Mouse (Mus musculus): ENCODE measurements around the gene Ccdc88a.

Gene Ccdc88a

DNA sequence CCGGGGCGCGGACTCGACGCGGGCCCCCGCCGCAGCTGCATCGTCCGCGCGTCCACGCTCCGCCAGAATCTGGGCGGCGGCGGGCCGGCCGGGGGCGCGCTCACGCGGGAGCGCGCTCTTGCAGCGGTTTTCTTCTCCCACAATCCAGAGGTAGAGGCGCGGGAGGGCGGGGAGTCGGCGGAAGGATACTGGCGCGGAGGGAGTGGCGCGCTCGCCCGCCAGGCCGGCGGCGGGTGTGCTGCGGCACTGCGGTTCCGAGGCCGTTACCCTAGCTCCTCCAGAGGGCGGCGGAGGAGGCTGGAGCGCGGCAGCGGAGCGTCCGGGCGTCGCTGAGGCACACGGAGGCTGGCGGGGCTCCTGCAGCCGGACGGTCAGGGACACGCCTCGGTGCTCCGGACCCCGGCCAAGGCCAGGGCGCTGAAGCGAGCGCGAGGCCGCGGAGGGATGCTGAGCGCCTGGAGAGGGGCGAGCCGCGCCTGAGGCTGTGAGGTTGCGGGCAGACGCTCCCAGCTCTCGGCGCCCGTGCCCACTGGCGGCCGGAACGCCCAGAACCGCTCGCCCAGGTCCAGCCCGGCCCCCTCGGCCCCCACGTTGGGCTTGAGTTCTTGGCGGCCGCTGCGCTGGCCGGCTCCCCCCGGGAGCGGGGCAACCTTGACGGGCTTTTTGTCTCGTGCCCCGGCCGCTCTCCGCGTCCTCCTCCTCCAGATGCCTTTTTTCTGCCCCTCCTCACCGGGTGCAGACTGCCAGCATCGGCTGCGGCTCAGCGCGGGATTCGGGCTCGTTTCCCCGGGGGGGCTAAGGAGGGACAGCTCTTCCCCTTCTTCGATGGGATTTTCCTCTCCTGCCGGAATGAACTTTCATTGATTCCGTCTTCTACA, at the start of gene Ccdc88a:
TSS of gene Ccdc88a (plus strand) at position 263 of the 878 bp plus-strand sequence.
- DNase-seq, result peak; percentile 97

DNA sequence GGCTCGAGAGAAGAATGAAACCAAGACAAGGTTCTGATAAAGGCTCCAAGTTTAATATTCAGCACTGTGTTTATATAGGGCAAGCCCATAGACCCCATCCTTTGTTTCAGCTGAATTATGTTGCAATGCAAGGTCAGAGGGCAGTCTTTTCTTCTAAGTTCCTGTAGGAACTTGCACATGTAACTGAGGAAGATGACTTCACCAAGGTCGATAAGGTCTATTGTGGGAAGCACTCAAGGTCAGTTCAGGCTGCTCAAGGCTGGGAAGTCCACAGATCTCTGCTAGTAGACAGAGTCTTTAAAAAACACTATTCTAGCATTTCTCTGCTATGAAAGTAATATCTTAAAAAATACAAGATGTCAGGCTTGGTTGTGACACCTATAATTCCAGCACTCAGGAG, 38.0 kb upstream of the Ccdc88a start:
- DNase-seq, result no peak

DNA sequence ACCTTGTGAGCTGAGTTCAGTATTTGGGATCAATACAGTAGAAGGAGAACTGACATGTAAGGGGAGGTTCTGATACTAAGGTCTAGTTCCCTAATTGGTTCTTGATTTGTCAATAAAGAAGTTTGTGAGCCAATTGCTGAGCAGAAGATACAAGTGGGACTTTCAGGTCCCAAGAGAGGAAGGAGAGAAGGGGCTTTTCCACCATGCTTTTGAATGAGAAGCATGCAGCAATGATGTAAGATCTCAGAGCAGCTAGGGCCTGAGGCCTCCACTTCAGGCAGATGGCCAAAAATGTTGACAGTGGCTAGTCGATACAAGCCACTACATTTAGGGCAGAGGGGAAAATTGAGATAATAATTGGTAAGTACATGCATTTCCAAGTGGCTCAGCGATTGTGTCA, 32.2 kb upstream of the Ccdc88a start:
- no peak for DNase-seq

DNA sequence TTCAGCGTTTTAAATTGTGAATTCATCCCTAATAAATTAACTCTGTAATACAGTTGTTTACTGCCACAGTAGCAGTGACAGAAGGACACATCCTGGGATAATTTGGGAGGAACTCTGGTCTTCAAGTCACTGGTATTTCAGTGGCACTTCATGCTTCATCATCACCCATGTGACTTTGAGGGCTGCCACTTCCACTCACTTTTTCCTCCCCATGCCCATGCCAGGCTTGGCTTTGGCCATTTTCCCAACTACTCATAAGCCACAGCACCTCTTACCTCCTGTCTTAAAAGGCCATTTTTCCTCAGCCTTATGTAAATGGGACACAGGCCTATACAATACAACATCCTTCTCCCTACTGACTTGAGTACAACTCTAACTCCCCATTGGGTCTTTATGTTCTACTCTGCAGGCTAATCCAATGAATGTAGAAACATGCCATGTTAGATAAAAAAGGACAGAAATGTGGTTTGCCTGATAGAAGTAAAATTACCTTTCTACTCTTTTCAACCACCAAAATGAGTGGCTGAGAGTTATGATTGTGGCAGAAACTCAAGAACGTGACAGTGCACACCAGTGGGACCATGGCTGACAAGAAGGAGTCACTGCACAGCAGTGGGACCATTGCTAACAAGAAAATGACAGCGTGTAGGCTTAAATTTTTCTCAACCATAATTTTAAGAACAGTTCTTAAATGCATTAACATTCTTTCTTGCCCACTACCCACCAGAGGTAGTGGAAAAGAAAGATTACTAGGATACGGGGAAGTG, 28.4 kb upstream of the Ccdc88a start:
- no peak for DNase-seq

DNA sequence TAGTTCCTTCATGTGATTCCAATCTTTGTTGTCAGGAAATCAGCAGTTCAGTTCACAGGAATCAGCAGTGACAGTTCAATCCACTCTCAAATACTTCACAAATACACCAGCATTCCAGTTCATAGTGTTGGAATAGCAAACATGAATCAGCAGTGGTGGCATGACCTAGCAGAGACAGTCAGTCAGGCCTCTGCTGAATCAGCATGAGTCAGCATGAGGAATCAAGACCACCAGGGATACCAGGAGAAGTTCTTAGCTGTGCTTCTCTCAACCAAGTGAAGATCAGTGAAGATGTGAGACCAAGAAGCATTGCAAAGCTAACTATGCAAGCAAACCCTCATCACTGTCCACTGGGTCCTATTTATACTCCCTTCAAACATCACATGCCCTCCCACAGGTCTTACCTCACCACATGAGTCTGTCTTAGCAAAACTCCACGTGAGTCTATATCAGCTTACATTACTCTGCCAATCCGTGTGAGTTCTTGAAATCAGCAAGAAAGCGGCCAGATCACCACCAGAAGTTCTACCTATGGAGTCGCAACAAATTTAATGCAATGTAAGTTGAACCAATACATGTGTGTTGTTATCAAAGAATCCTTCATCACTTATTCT, 27.7 kb upstream of the Ccdc88a start:
- no peak for DNase-seq

DNA sequence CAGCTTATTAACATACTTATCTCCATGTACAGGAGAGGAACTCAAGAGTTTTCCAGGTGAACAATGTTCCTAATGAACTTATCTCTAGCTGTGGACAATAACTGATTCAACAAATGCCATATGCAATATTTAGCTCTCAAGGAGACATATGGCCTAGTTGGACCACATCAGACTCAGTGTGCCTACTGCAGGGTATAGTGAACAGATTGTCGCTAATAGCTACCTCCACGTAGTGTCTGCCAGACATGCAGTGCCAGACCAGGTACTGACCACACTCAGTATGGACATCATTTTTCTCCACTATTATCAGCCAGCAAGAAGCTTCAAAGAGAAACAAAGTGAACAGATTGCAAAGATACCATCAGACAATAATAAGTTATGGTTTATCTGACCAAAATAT, 22.6 kb upstream of the Ccdc88a start:
- no peak for DNase-seq

DNA sequence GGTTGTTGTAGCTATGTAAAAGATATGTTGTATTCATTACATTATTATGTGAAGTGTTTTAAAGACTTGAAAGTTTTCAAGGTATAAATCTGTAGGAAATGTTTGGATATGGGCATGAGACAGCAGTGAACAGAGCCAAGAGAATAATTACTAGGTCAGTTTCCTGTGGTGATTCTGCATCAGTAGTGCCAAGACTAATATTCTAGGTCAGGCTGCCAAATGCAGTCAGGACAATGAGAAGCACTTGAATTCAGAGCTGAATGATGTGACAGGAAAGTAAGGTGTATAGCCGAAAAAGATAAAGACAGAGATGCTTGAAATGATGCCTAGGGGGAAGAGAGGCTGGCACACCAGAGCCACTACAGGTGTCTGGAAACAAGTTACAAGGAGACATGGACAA, 21.2 kb upstream of the Ccdc88a start:
- no peak for DNase-seq

DNA sequence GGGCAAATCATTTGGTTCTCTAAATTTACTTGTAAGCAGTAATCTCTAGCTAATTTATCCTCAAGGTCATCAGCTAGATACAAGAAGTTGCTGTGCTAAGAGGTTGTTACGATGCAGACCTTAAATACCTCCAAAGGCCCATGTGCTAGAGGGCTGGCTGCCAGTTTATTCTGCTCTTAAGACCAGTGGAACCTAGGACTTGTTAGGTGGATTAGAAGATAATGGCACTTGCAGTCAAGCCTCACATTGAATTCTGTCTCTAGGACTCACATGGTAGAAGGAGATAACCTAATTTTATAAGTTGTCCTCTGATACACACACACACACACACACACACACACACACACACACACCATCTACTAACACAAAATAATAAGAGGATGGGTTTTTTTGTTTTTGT, 5.3 kb upstream of the Ccdc88a start:
- no peak for DNase-seq

DNA sequence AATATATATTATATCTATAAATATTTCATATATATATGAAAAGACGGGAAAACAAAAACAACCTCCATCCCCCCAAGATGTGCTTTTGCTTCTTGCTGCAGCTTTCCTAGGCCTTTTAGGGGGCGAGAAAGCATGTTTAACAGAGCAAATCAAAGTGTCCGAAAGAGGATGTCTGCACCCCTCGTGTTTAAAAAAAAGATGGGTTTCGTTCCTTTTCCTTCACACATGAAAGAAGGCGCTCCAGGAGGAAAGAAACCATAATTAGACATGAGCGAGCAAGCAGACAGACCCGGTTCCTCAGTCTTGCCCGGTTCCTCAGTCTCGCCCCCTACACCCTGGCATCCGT, 435 bp upstream of the Ccdc88a start:
- DNase-seq, result no peak

DNA sequence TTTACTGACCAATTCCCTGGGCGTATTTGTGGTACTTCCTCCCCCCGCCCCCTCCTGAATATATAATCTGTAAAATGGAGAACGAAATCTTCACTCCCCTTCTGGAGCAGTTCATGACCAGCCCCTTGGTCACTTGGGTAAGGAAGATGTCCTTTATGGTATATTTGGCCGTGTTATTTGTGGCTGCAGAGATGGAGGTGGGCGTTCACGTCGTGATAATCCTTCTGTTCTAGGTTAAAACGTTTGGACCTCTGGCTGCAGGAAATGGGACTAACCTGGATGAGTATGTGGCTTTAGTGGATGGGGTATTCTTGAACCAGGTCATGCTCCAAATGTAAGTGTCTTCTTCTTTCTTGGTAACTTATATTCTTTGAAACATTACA, 807 bp downstream of the Ccdc88a start:
- no peak for DNase-seq

DNA sequence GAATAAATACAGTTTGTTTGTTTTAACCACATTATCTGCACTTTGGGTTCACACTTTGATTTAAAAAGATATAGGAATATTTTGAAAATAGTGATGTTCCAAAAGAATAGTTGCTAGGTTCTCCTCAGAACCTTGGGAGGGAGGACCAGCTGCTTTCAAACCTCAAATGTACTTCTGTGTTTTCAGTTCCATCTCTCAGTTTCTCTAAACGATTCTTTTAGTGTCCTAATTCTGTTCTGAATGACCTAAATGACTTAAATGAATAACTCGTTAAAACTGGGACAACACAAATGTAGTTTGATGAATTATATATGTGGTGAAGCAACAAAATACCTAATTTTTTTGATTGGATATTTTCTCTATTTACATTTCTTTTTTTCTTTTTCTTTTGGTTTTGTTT, 3.2 kb downstream of the Ccdc88a start:
- DNase-seq, result no peak

DNA sequence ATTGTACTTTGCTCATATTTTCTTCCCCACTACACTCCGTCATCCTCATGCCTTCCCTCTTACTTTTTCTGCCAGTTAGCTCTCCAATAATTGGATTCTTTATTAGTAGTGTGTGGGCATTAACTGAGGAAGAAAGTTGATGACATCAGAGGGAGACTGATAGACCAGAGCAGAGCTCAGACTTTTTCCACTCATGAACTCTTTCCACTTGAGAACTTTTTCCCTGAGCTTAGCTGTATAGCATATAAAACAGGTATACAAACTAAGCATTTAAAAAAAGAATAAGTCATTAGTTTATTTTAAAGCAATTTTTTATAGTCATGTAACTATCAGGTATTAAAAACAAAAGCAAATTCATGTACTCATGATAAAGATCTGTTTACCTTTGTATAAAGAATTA, 5.3 kb downstream of the Ccdc88a start:
- DNase-seq, result no peak

DNA sequence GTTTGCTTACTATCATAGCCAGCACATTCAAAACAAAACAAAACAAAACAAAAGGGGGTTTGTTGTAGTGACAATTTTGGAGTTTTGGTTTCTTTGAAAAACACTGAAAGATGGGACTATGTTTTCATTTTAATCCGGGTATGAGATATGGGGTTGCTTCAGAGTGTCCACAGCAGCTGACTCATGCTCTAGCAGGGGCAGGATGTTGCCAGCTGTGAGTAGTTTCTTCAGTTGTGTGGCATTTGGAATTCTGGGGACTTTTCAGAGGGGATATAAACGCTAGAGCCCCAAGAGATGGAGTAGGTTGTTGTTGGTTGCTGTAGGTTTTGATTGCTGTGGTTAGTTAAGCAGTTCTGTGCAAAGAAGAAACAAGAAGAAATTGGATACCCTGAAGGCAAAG, 10.0 kb downstream of the Ccdc88a start:
- DNase-seq, result no peak

DNA sequence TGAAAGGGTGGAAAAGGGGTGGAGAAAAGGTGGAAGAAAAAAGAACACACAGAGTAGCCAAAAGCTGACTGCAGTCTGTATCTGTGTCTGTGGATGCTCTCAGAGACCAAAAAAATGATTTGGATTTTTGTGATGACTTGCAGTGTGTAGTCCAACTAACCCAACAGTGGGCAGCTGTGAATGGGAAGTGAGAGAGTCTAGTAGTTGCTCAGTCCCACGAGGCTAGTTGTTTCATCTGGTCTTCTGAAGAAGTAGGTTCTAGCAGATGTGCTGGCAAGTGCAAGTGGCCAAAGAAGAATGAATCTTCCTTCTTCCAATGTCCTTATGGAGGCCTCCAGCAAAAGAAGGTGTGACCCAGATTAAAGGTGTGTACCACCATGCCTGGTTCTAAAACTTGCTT, 10.5 kb downstream of the Ccdc88a start:
- no peak for DNase-seq

DNA sequence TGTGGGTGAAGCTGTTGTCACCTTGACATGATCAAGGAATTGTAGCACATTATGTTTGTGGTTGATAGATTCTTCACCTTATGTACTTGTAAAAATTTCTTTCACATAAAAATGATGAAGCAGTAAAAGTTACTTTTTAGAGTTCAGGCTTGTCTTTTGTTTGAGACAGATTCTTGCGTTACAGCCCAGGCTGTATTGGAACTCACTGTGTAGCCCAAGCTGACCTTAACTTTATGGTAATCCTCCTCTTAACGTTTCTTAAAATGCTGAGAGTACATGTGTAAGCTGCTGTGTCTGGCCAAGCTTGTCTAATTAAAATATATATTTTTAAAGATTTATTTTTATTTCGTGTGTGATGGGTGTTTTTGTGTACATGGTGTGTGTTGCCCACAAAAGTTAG, 11.2 kb downstream of the Ccdc88a start:
- no peak for DNase-seq

DNA sequence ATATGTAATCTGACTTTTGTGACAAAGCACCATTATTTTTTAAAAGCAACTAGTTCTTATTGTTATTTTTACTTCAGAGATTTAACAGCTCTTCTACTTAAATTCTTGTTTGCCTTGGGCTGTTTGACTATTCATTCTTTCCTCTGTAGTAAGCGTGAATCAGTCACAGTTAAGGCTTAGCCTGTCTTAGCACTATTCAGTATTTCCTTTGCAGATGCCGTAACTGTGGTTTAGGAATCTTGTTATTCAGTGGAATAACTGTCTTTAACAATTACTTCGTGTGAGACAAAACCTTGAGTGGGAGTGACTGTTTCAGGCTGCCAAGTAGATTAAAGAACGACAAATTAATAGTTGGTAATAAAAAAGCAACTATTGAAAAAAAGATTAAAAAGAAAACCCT, 16.5 kb downstream of the Ccdc88a start:
- DNase-seq, result no peak

DNA sequence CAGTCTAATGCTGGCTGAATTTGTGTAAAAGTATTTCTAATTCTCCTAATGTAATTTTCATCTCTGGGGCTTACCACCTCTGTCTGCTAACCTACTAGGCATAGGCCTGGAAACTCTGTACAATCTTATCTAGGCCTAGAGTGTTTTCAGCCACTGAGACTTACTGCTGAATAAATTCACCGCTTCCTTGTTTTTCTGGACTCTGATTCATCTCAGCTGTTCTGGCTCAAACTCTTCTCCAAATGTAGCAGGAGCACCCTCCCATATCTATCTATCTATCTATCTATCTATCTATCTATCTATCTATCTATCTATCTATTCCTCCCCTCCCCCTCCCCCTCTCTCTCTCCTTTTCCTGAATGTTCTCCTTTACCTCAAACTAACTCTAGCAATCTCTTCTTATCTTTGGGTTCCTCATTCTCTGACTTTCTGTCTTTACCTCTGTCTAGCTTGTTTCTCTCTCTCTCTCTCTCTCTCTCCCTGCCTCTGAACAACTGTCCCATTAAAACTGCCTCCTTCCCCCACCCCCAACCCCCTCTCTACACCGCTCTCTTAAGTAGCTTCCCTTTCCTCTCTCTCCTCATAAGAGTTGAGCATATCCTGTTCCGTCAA, 21.8 kb downstream of the Ccdc88a start:
- no peak for DNase-seq

DNA sequence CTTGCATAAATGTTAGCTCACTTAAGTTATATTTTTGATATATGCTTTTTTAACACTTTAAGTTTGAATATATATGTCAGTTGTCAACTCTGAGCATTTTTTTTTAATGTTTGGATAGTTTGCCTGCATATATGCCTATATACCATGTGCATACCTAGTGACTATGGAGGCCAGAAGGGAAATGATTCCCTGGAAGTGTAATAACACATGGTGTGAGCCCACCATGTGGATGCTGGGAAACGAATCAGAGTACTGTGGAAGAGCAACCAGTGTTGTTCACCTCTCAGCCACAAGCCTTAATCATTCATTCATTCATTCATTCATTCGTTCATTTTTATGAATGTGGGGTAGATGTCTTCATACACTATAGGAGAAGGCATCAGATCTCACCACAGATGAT, 26.9 kb downstream of the Ccdc88a start:
- no peak for DNase-seq

DNA sequence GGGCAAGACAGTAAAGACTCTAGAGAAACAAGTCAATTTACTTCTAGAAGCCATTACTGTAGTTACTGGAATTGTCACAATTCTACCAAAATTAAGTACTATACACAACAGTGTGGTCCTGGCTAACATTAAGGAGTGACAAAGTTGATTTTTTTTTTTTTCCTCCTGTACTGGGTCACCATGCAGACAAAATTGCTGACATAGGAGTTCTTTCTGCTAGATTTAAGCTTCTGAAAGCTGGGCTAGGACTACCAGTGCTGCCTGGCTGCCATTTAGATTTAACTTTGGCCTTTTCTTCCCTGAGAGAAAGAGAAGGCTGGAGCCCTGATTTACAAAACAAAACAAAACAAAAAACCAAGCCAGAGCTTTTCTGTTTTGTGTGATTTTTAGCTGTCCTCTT, 32.8 kb downstream of the Ccdc88a start:
- DNase-seq, result no peak

DNA sequence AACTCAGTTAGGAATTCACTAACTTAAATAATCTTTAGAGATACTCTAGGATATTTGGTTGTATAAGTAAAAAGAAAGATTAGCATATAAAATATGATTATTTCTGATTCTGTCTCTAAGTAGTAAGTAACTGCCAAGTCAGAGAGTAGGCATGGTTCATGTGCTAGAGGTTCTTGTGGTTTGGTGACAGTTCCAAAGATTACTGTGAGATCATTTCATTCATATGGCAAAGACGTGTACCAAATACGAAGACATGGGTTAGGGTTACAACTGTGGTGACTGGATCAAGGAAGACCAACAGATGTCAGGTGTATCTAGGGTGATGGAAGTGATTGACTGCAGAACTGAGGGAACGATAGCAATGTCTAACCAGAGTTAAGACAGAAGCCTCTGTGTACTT, 50.0 kb downstream of the Ccdc88a start:
- no peak for DNase-seq

DNA sequence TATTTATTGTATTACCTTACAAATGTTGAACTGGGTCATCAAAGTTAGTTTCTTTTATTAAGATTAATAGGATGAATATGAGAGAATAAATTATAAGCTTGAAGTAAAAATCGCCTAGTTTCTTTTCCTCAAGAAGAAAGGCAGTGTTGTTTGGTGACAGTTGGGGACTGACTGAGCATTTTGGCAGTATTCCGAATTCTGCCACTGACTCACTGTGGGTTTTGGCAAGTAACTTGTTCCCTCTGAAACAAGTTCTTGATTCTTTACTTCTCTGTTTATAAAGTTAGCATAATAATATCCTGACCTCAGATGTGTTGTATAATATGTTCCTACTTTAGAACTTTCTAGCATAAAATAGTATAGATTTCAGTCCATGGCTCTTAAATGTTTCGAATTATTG, 55.3 kb downstream of the Ccdc88a start:
- DNase-seq, result peak; percentile 6

DNA sequence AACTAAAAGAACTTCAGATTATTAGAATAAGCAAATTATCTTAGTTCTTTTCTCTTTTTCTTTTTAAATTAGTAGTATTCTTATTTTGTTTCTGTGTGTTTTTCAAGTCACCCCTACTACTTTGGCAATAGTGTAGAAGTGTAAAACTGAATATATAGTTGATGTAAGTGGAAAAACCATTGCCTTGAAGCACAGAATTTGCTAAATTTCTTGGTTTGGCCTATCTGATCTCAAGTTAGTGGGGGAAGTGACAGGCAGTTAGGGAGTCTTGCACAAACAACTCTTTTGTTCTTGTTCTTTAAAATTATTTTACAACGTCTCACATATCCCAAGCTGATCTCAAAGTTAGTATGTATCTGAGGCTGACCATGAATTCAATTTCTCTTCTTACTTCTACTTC, 57.6 kb downstream of the Ccdc88a start:
- DNase-seq, result no peak

DNA sequence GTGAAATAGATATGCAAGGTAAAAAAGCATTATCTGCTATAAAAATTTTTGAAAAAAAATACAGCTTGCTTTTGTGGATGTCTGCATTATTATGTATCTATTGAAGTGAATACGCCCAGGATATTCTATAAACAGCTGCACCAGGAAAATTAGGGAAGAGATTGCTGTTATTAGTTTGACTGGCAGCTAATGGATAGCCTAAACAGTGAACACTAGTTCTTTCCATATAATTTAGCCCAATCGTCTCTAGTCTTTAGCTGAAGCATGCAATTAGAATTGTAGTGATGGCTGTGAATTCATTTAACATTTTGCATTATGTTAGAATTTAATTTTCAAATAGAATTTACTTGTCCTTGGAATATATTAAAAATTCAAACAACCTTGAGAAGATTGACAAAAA, 75.3 kb downstream of the Ccdc88a start:
- DNase-seq, result no peak

DNA sequence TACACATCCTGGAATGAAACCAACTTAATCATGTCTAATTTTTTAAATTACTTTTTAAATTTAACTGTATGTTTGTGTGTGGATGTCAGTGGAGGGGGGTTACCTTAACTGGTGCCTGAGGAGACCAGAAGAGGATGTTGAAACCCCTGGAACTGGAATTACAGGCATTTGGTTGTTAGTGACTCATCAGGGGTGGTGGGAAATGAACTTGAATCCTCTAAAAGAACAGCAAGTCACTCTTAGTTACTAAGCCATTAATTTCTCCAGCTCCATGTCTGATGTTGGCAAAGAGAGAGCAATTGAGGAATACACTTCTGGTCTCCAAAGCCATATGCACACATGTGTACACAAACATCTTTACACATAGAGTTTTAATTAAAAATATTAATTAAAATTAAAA, 101.2 kb downstream of the Ccdc88a start:
- DNase-seq, result no peak
